Mouse (Mus musculus) midbrain, embryonic 12.5 days (tissue): ENCODE results near the gene Gm3164. TPM values are rescaled to one million over a fixed set of nuclear protein-coding genes. Genes with fewer than 3 reads are reported as not detected.
"Not testable (repeated sequence)": the region's sequence is repeated elsewhere in the genome, so short reads cannot be mapped to it uniquely, and the experiment has no call there.

ENCODE experiments used
- ATAC-seq: fragments of 200-750 bp; cut with Nextera tagmentation; 2 replicates; pipeline ENCODE4 v1.8.0; 2017; ENCODE audit warnings: low read depth, moderate TSS enrichment, moderate library complexity; ENCODE audit not compliant: low FRiP score
- H3K27ac ChIP-seq: fragments of 300-500 bp; sonication (generic); replicated peaks from 2 replicates; pipeline ENCODE4 v1.5.1; 2016; ENCODE audit warnings: mild to moderate bottlenecking
- H3K27me3 ChIP-seq: fragments of 300-500 bp; sonication (generic); 2 replicates; pipeline ENCODE4 v1.6.1; 2016; ENCODE audit warnings: mild to moderate bottlenecking
- H3K36me3 ChIP-seq: fragments of 300-500 bp; sonication (generic); 2 replicates; pipeline ENCODE4 v1.6.1; 2016
- H3K4me1 ChIP-seq: fragments of 300-500 bp; sonication (generic); 2 replicates; pipeline ENCODE4 v1.6.1; 2016
- H3K4me2 ChIP-seq: fragments of 300-500 bp; sonication (generic); replicated peaks from 2 replicates; pipeline ENCODE4 v1.6.1; 2016; ENCODE audit warnings: mild to moderate bottlenecking, moderate library complexity
- H3K4me3 ChIP-seq: fragments of 300-500 bp; sonication (generic); 2 replicates; pipeline ENCODE4 v1.5.1; 2016; ENCODE audit warnings: mild to moderate bottlenecking
- H3K9ac ChIP-seq: fragments of 300-500 bp; sonication (generic); replicated peaks from 2 replicates; pipeline ENCODE4 v1.6.1; 2016; ENCODE audit warnings: mild to moderate bottlenecking, moderate library complexity
- H3K9me3 ChIP-seq: fragments of 300-500 bp; sonication (generic); 2 replicates; pipeline ENCODE4 v1.6.1; 2016; ENCODE audit warnings: mild to moderate bottlenecking
- WGBS: fragments of 180-500 bp; shearing (Covaris S2); methylation state at CpG from one replicate; pipeline ENCODE4 v1.1.7; 2016; 5-methylcytosine and 5-hydroxymethylcytosine counted together
- polyA plus RNA-seq: library from polyadenylated mRNA; unstranded; fragments of >200 nt; fragmentation: Nextera tagmentation; extraction: Ambion mirVana; gene quantifications from 2 replicates; pipeline ENCODE4 v1.2.1, GENCODE M21; 2016

Gm3164 gene
- polyA plus RNA-seq, 1 experiment from 2014 or later: 0.74 TPM

- ATAC-seq, H3K27ac ChIP-seq, H3K36me3 ChIP-seq, H3K27me3 ChIP-seq, H3K9ac ChIP-seq, H3K4me3 ChIP-seq, H3K4me2 ChIP-seq, H3K9me3 ChIP-seq, H3K4me1 ChIP-seq: not testable (repeated sequence)
These were observed 15.4 kb downstream of the Gm3164 start, which contains the start of gene Gm3173 for GRCm38 (mm10) chr14:4430692-4431091. Gm3173 (plus strand) TSS chr14:4430992.

GRCm38 (mm10) chr14:4481445-4481844, 66.2 kb downstream of the Gm3164 start, which contains the start of gene Gm3182:
Gm3182 (plus strand) TSS chr14:4481745.
- 78% methylated on average over 1 of the region's 2 CpGs for WGBS
- H3K27ac ChIP-seq, H3K27me3 ChIP-seq, H3K4me2 ChIP-seq, H3K4me3 ChIP-seq, H3K36me3 ChIP-seq, ATAC-seq, H3K4me1 ChIP-seq, H3K9ac ChIP-seq, H3K9me3 ChIP-seq: not testable (repeated sequence)

Other genes starting within 250 kb of the Gm3164 start
- 1.2 and 1.6 TPM in 2 replicates for gene Gm2974, start 232.9 kb upstream of the Gm3164 start, polyA plus RNA-seq
- gene Gm3138, start 165.8 kb upstream of the Gm3164 start, polyA plus RNA-seq: not detected in 2 replicates
- gene Gm3149, start 98.2 kb upstream of the Gm3164 start, polyA plus RNA-seq: not detected in 2 replicates
- gene 2610042L04Rik, start 80.7 kb upstream of the Gm3164 start, polyA plus RNA-seq: 1.3 and 1.5 TPM in 2 replicates
- gene Gm3159, start 17.9 kb upstream of the Gm3164 start, polyA plus RNA-seq: not detected in 2 replicates
- not detected in 2 replicates for gene Gm3173, start 15.5 kb downstream of the Gm3164 start, polyA plus RNA-seq
- not detected in 2 replicates for gene Gm3182, start 66.3 kb downstream of the Gm3164 start, polyA plus RNA-seq
- gene Gm3047, start 140.0 kb downstream of the Gm3164 start, polyA plus RNA-seq: not detected in 2 replicates
- gene Gm8159, start 216.9 kb downstream of the Gm3164 start, polyA plus RNA-seq: not detected in 2 replicates
- 0.22 TPM in 1 of 2 replicates, not detected in the other for gene Gm3239, start 248.7 kb downstream of the Gm3164 start, polyA plus RNA-seq